Mouse (Mus musculus): ENCODE measurements around the gene Ralgapa1. TPM values are rescaled to one million over a fixed set of nuclear protein-coding genes. Genes with fewer than 3 reads are reported as not detected.
"Not testable (repeated sequence)": the region's sequence is repeated elsewhere in the genome, so short reads cannot be mapped to it uniquely, and the experiment has no call there.

Ralgapa1 gene
- polyA plus RNA-seq, 1 experiment from 2014 or later = 14.3 TPM

DNA sequence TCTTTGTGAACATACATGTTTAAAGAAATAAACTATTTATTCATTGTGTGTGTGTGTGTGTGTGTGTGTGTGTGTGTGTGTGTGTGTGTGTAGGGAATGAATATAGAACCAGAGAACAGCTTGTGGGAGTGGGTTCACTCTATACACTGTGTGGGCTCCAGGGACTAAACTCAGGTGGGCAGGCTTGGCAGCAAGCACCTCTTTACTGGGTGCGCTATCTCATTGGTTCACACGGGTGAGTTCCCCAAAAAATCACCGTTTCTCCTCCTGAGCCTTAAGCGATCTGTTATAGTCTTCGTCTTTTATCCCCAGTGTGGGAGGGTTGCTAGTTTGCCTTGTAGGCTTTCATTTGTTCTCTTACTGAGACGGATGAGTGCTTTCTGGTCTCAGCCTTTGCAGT lies 263.1 kb downstream of the Ralgapa1 start:
- Histone ChIP-seq H3K9me3 (no peaks in the 10 kb centered on the region), H3K27ac (no peak overlapping the region), H3K9ac (no peak overlapping the region), H3K4me1 (replicated peaks) (no peaks in the 10 kb centered on the region), H3K4me2 (replicated peaks) (no peak overlapping the region), H3K27me3 (replicated peaks) (no peaks in the 10 kb centered on the region), H3K4me3 (replicated peaks) (no peak overlapping the region), H3K36me3 (no peaks in the 10 kb centered on the region)
- ATAC-seq = no peak
- WGBS = 81% methylated on average over 6 of the region's 6 CpGs

DNA sequence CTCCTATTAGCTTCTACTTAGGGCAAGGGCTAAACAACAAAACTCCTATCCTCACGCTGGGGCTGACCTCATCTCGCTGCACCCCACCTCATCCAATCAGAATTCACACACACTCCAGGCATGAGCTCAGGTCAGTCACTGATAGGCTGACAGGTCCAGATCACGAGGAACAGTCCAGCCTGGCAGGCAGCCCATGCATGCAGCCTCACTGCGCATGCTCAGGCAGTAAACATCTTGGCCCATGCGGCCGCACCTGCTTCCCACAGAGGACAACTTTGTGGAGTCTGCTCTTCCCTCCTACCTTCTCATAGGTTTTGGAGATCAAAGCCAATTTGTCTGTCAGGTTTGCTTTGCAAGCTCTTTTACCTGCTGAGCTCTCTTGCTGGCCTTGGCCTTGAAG lies 266.1 kb downstream of the Ralgapa1 start:
- H3K4me1 ChIP-seq (replicated peaks); H3K9ac ChIP-seq; H3K9me3 ChIP-seq; H3K4me2 ChIP-seq (replicated peaks); ATAC-seq; H3K4me3 ChIP-seq (replicated peaks); H3K27ac ChIP-seq; H3K27me3 ChIP-seq (replicated peaks); H3K36me3 ChIP-seq: not testable (repeated sequence)
- 78% methylated on average over 6 of the region's 6 CpGs for WGBS

Other genes starting within 250 kb of the Ralgapa1 start
- gene Insm2, start 221.7 kb downstream of the Ralgapa1 start, polyA plus RNA-seq (2015; fragmentation: Nextera tagmentation; extraction: Ambion mirVana) = 0.26 and 0.29 TPM in 2 replicates
- 27.0 and 28.0 TPM in 2 replicates for gene Brms1l, start 15.2 kb upstream of the Ralgapa1 start, polyA plus RNA-seq (2015; fragmentation: Nextera tagmentation; extraction: Ambion mirVana)

All from intestine, embryonic 15.5 days (tissue).